Mouse (Mus musculus): Measurements from ENCODE around the gene Apool. TPM values are rescaled to one million over a fixed set of nuclear protein-coding genes. Genes with fewer than 3 reads are reported as not detected.

The Apool gene
- polyA plus RNA-seq, 1 experiment, result 4.8 TPM

DNA sequence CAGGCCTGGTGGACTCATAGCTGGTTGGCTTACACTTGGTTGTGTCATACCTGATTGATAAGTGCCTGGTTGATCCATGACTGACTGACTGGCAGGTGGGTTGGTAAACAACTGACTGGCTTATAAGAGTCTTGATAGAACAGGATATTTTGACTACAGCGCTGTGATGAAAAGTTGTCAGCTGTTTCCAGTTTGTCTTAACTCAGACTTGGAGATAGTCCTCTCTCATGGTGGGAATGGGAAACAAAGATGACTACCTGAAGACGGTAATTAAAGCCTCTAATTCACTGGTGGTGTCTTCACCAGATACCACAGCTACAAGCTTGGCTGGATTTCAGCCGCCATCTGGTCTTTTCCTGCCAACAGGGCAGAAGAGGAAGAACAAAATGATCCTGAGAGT lies 95.5 kb downstream of the Apool start, which contains the start of gene Satl1:
TSS of gene Satl1 (minus strand) at position 101 of the 400 bp plus-strand sequence.
- H3K4me3 ChIP-seq (ENCODE audit: insufficient read depth, low read length), result no peak within 1 kb of the TSS
- TF ChIP-seq POLR2A (IDR thresholded peaks at IDR 0.05; ENCODE audit: extremely low read depth, insufficient read depth, low read length), result no peak
- no peak for TF ChIP-seq CTCF (IDR thresholded peaks at IDR 0.05; ENCODE audit: extremely low read depth, insufficient read depth, low read length)
- H3K27ac ChIP-seq (ENCODE audit: insufficient read depth, low read length), result no peak within 1 kb of the TSS
- no peaks in the 10 kb centered on the region for H3K4me1 ChIP-seq (ENCODE audit: control insufficient read depth, insufficient read depth, low read length)

DNA sequence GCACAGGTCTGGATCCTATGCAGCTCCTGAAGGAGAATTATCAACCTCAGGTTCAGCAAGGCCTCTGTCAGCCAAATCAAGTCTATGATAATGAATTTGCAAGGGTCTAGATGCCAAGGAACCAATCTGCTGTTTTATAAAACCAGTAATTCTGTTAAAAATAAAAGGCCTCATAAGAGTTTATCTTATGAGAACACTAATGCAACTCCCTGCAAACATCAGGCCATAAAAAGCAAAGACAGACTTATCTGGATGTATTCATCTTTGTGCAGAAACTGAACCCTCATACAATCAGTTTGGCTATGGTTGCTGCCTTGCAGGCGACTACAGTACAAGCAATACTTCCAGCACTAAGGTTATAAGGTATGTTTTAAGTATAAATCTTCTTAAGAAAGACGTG lies 101.2 kb downstream of the Apool start:
- TF ChIP-seq CTCF (IDR thresholded peaks at IDR 0.05; ENCODE audit: extremely low read depth, insufficient read depth, low read length), result no peak
- no peak for TF ChIP-seq POLR2A (IDR thresholded peaks at IDR 0.05; ENCODE audit: extremely low read depth, insufficient read depth, low read length)
- H3K4me1 ChIP-seq (ENCODE audit: control insufficient read depth, insufficient read depth, low read length), result no peaks in the 10 kb centered on the region
- H3K27ac ChIP-seq (ENCODE audit: insufficient read depth, low read length), result no peak overlapping the region
- no peak overlapping the region for H3K4me3 ChIP-seq (ENCODE audit: insufficient read depth, low read length)

Other genes starting within 250 kb of the Apool start
- not detected in 2 replicates for gene 4933403O08Rik, start 72.3 kb upstream of the Apool start, polyA plus RNA-seq (2012; rRNA removed)
- gene Satl1, start 95.4 kb downstream of the Apool start, polyA plus RNA-seq (2012; rRNA removed), result not detected in 2 replicates
- gene 2010106E10Rik, start 183.9 kb downstream of the Apool start, polyA plus RNA-seq (2012; rRNA removed), result not detected in 2 replicates